Mouse (Mus musculus) CH12.LX (cell line): ENCODE measurements around the gene Lama5. TPM values are rescaled to one million over a fixed set of nuclear protein-coding genes. Genes with fewer than 3 reads are reported as not detected.

ENCODE experiments used
- DNase-seq: peaks from one replicate; pipeline ENCODE4 v3.0.0-alpha.2; 2013; ENCODE audit errors: extremely low read depth
- H3K27ac ChIP-seq: 2 replicates; pipeline ENCODE4 v1.5.1; 2012; ENCODE audit warnings: low read depth, mild to moderate bottlenecking, control low read depth, moderate library complexity; ENCODE audit not compliant: insufficient read depth
- H3K27me3 ChIP-seq: replicated peaks from 2 replicates; pipeline ENCODE3; 2012; ENCODE audit warnings: inconsistent platforms
- H3K36me3 ChIP-seq, 2 experiments: replicated peaks in 1 of 2; 2 replicates each; pipeline versions ENCODE3 to v1.6.1; 2012; ENCODE audit warnings: inconsistent platforms in 1 of 2, low read length in 1 of 2, mild to moderate bottlenecking in 1 of 2, mixed read lengths in 1 of 2, moderate library complexity in 1 of 2; ENCODE audit not compliant: control insufficient read depth in 1 of 2, insufficient read depth in 1 of 2
- H3K4me1 ChIP-seq, 2 experiments: 2 replicates each; pipeline ENCODE4 v1.6.1; 2012; ENCODE audit warnings: inconsistent platforms in 1 of 2, moderate library complexity in 1 of 2; ENCODE audit not compliant: insufficient read depth in 2 of 2, control insufficient read depth in 1 of 2
- H3K4me2 ChIP-seq: 2 replicates; pipeline ENCODE4 v1.6.1; 2012; ENCODE audit warnings: low read depth, mild to moderate bottlenecking, control low read depth; ENCODE audit not compliant: poor library complexity, insufficient read depth, severe bottlenecking
- H3K4me3 ChIP-seq, 3 experiments: fragments of 150-350 bp in 1 of 3; sonication (generic) in 1 of 3; replicated peaks in 1 of 3; 2 replicates each; pipeline versions ENCODE3 to v1.5.1; 2011 to 2012; ENCODE audit warnings: low read depth in 2 of 3, low read length in 2 of 3, mild to moderate bottlenecking in 2 of 3, moderate library complexity in 2 of 3, control low read depth in 1 of 3, improper control_type of control experiment in 1 of 3, inconsistent platforms in 1 of 3, mixed read lengths in 1 of 3; ENCODE audit not compliant: poor library complexity in 1 of 3
- H3K79me2 ChIP-seq: replicated peaks from 2 replicates; pipeline ENCODE4 v1.6.1; 2012; ENCODE audit warnings: mild to moderate bottlenecking, moderate library complexity; ENCODE audit not compliant: control insufficient read depth, poor library complexity, insufficient read depth, severe bottlenecking; ENCODE audit errors: extremely low read depth
- H3K9ac ChIP-seq: 2 replicates; pipeline ENCODE4 v1.6.1; 2012; ENCODE audit warnings: low read depth, mild to moderate bottlenecking, control low read depth, moderate library complexity; ENCODE audit not compliant: insufficient read depth
- H3K9me3 ChIP-seq: replicated peaks from 2 replicates; pipeline ENCODE3; 2012; ENCODE audit warnings: low read length, inconsistent platforms, mixed read lengths
- BHLHE40 ChIP-seq: IDR thresholded peaks from 2 replicates; pipeline ENCODE4 v1.6.1; 2011; ENCODE audit warnings: mild to moderate bottlenecking, low read depth, low read length, improper control_type of control experiment
- CHD1 ChIP-seq: IDR thresholded peaks from 2 replicates; pipeline ENCODE4 v1.6.1; 2012; ENCODE audit warnings: low read depth, low read length, improper control_type of control experiment, inconsistent platforms
- CHD2 ChIP-seq: IDR thresholded peaks from 2 replicates; pipeline ENCODE4 v1.6.1; 2011; ENCODE audit warnings: low read length, improper control_type of control experiment
- CTCF ChIP-seq, 2 experiments: IDR thresholded peaks in 1 of 2; conservative IDR thresholded peaks in 1 of 2; 2 replicates each; pipeline ENCODE4 v1.5.1; 2011 to 2012; ENCODE audit warnings: low read depth in 2 of 2, low read length in 2 of 2, improper control_type of control experiment in 1 of 2, inconsistent platforms in 1 of 2, mild to moderate bottlenecking in 1 of 2, moderate library complexity in 1 of 2
- E2F4 ChIP-seq: IDR thresholded peaks from 2 replicates; pipeline ENCODE4 v1.6.1; 2011; ENCODE audit warnings: low read depth, low read length, improper control_type of control experiment; ENCODE audit not compliant: insufficient replicate concordance
- ELF1 ChIP-seq: IDR thresholded peaks from 2 replicates; pipeline ENCODE4 v1.6.1; 2014; ENCODE audit warnings: low read depth, mild to moderate bottlenecking, inconsistent platforms, low read length, improper control_type of control experiment
- GABPA ChIP-seq: IDR thresholded peaks from 2 replicates; pipeline ENCODE4 v1.6.1; 2012; ENCODE audit warnings: low read depth, low read length, improper control_type of control experiment, inconsistent platforms; ENCODE audit not compliant: insufficient replicate concordance
- HCFC1 ChIP-seq: IDR thresholded peaks from 2 replicates; pipeline ENCODE4 v1.6.1; 2012; ENCODE audit warnings: low read depth, mild to moderate bottlenecking, inconsistent platforms, low read length, improper control_type of control experiment
- IRF4 ChIP-seq: IDR thresholded peaks from 2 replicates; pipeline ENCODE4 v1.6.1; 2014; ENCODE audit warnings: low read depth, mild to moderate bottlenecking, inconsistent platforms, low read length, improper control_type of control experiment
- MAX ChIP-seq: IDR thresholded peaks from 2 replicates; pipeline ENCODE4 v1.6.1; 2011; ENCODE audit warnings: low read length, improper control_type of control experiment
- MAZ ChIP-seq: IDR thresholded peaks from 2 replicates; pipeline ENCODE4 v1.6.1; 2012; ENCODE audit warnings: low read depth, mild to moderate bottlenecking, inconsistent platforms, low read length, improper control_type of control experiment, moderate library complexity
- MEF2A ChIP-seq: IDR thresholded peaks from 2 replicates; pipeline ENCODE4 v1.6.1; 2014; ENCODE audit warnings: low read depth, mild to moderate bottlenecking, inconsistent platforms, low read length, improper control_type of control experiment, borderline replicate concordance
- MXI1 ChIP-seq: IDR thresholded peaks from 2 replicates; pipeline ENCODE4 v1.6.1; 2011; ENCODE audit warnings: mild to moderate bottlenecking, low read depth, low read length, improper control_type of control experiment
- MYC ChIP-seq: IDR thresholded peaks from 2 replicates; pipeline ENCODE4 v1.6.1; 2011; ENCODE audit warnings: low read depth, mild to moderate bottlenecking, improper control_type of control experiment, low read length
- NRF1 ChIP-seq: IDR thresholded peaks from 2 replicates; pipeline ENCODE4 v1.6.1; 2014; ENCODE audit warnings: low read depth, mild to moderate bottlenecking, inconsistent platforms, low read length, improper control_type of control experiment, moderate library complexity
- PAX5 ChIP-seq: IDR thresholded peaks from 2 replicates; pipeline ENCODE4 v1.6.1; 2012; ENCODE audit warnings: low read length, inconsistent platforms, mixed read lengths
- POLR2AphosphoS2 ChIP-seq: IDR thresholded peaks from 2 replicates; pipeline ENCODE4 v1.6.1; 2011; ENCODE audit warnings: low read depth, low read length, improper control_type of control experiment
- RAD21 ChIP-seq: IDR thresholded peaks from 2 replicates; pipeline ENCODE4 v1.6.1; 2011; ENCODE audit warnings: low read depth, mild to moderate bottlenecking, low read length, improper control_type of control experiment, moderate library complexity
- SMC3 ChIP-seq: IDR thresholded peaks from 2 replicates; pipeline ENCODE4 v1.6.1; 2011; ENCODE audit warnings: low read depth, low read length, improper control_type of control experiment
- TBP ChIP-seq: conservative IDR thresholded peaks from 2 replicates; pipeline ENCODE4 v1.6.1; 2011; ENCODE audit warnings: low read depth, low read length, improper control_type of control experiment
- ZC3H11A ChIP-seq: IDR thresholded peaks from 2 replicates; pipeline ENCODE4 v1.6.1; 2012; ENCODE audit warnings: low read depth, mild to moderate bottlenecking, inconsistent platforms, low read length, improper control_type of control experiment
- ZKSCAN1 ChIP-seq: IDR thresholded peaks from 2 replicates; pipeline ENCODE4 v1.6.1; 2012; ENCODE audit warnings: low read depth, inconsistent platforms, low read length, improper control_type of control experiment, borderline replicate concordance
- ZNF384 ChIP-seq: IDR thresholded peaks from 2 replicates; pipeline ENCODE4 v1.6.1; 2012; ENCODE audit warnings: low read depth, low read length, improper control_type of control experiment, inconsistent platforms
- dilution Hi-C: fragments of 300-500 bp; cut with MboI; formaldehyde crosslinking; loops from 2 replicates; pipeline ENCODE4 v1.14.3; 2020; ENCODE audit warnings: low sequenced_read_pairs; ENCODE audit not compliant: extremely low pct_unique_long_range_greater_than_20kb, extremely low pct_ligation_motif_present
- in situ Hi-C: fragments of 300-500 bp; cut with MboI; formaldehyde crosslinking; loops from 3 replicates; pipeline ENCODE4 v1.14.3; 2019; ENCODE audit warnings: low sequenced_read_pairs, low pct_ligation_motif_present, low pct_unique_long_range_greater_than_20kb, mixed read lengths
- polyA plus RNA-seq: library from polyadenylated mRNA; unstranded; fragments of >175 nt; gene quantifications from 2 replicates; pipeline ENCODE4 v1.2.1, GENCODE M21; 2012; ENCODE audit warnings: low read depth; ENCODE audit not compliant: insufficient read length
- total RNA-seq, 2 experiments: library from RNA; depleted of rRNA; stranded (reverse); fragments of 300-350 nt in 1 of 2; fragments of >200 nt in 1 of 2; gene quantifications; 2 replicates each; pipeline ENCODE4 v1.2.3; 2012 to 2014

The Lama5 gene
- total and polyA plus RNA-seq, 3 experiments = 0.20 to 0.85 (median 0.67) TPM

- no peak overlapping the region for H3K27ac ChIP-seq
- in situ Hi-C loops = no loop called here
- dilution Hi-C loops = no loop called here
- no peak for TF ChIP-seq ZC3H11A
- TF ChIP-seq NRF1 = no peak
- TF ChIP-seq CHD2 = no peak
- no peak for TF ChIP-seq TBP
- TF ChIP-seq PAX5 = no peak
- TF ChIP-seq ZKSCAN1 = no peak
- no peak for TF ChIP-seq BHLHE40
- TF ChIP-seq MEF2A = no peak
- no peak for TF ChIP-seq RAD21
- no peak for TF ChIP-seq CTCF (conservative IDR thresholded peaks at IDR 0.05 in 1 of 2, IDR thresholded peaks at IDR 0.05 in 1 of 2; ENCODE audit: low read depth in 2 of 2, low read length in 2 of 2)
- TF ChIP-seq ZNF384 = no peak
- TF ChIP-seq MYC = no peak
- TF ChIP-seq ELF1 = no peak
- TF ChIP-seq, all 38 proteins: peak for 0
- Histone ChIP-seq H3K9me3 (no peaks in the 10 kb centered on the region), H3K9ac (no peak overlapping the region), H3K4me3 (no peak overlapping the region), H3K27me3 (no peaks in the 10 kb centered on the region), H3K79me2 (no peaks in the 10 kb centered on the region), H3K4me1 (no peaks in the 10 kb centered on the region; a peak in 1 of 4 replicates), H3K4me2 (no peak overlapping the region), H3K36me3 (peaks cover 7 to 23% of the 10 kb centered on the region in 2 experiments)
- DNase-seq = no peak
Measured at GRCm38 (mm10) chr2:180133911-180134310, 91.7 kb downstream of the Lama5 start.

- Histone ChIP-seq H3K27ac (no peak overlapping the region), H3K4me3 (no peak overlapping the region), H3K9ac (no peak overlapping the region), H3K79me2 (no peaks in the 10 kb centered on the region), H3K4me2 (no peak overlapping the region), H3K4me1 (no peaks in the 10 kb centered on the region; a peak in 1 of 4 replicates), H3K36me3 (peaks cover under 1 to 16% of the 10 kb centered on the region in 2 experiments), H3K27me3 (no peaks in the 10 kb centered on the region), H3K9me3 (no peaks in the 10 kb centered on the region)
- dilution Hi-C loops (no loop called here), in situ Hi-C loops (no loop called here)
- no peak for TF ChIP-seq IRF4
- TF ChIP-seq E2F4 = no peak
- no peak for TF ChIP-seq MAZ
- TF ChIP-seq TBP = no peak
- no peak for TF ChIP-seq GABPA
- TF ChIP-seq RAD21 = no peak
- no peak for TF ChIP-seq POLR2AphosphoS2
- no peak for TF ChIP-seq CHD2
- no peak for TF ChIP-seq MEF2A
- TF ChIP-seq HCFC1 = no peak
- no peak for TF ChIP-seq ZC3H11A
- no peak for TF ChIP-seq SMC3
- no peak for TF ChIP-seq MAX
- TF ChIP-seq CHD1 = no peak
- TF ChIP-seq MXI1 = no peak
- TF ChIP-seq MYC = no peak
- DNase-seq = no peak
Measured at GRCm38 (mm10) chr2:180133231-180133630, 92.4 kb downstream of the Lama5 start.
